Comparison of ENCODE assay signal across 9 mouse cellular contexts in genomic region chr13:96983251-96984126, GRCm38 (mm10). TPM values are rescaled to one million over a fixed set of nuclear protein-coding genes. Genes with fewer than 3 reads are reported as not detected.
DNase-seq lines count a peak whose midpoint lies in the region; ATAC-seq and TF ChIP-seq lines count a peak whose summit lies in the region.
"Had no signal": no experiment of that assay in that cellular context is flagged by ENCODE, and none has a peak within 500 bp of the region (broad histone marks: within the 10 kb centered on the region; RNA-seq: fewer than 3 reads in every experiment).

No protein-coding gene starts in this region.

- no peak overlapping the region for H3K27ac ChIP-seq in forebrain, postnatal 0 days (ENCODE audit: low read depth, low read length)
- no peak overlapping the region for H3K27ac ChIP-seq in forebrain, embryonic 13.5 days
- H3K27ac ChIP-seq in intestine, embryonic 14.5 days (ENCODE audit: low read depth): no peak overlapping the region
- peak overlapping the region; percentile 16; the same call in 1 of the 2 replicates for H3K27ac ChIP-seq in liver, embryonic 14.5 days
- H3K27ac ChIP-seq: layer of hippocampus, adult 2 months had no signal

- no peak for DNase-seq in forebrain, postnatal 0 days
- peak; percentile 50 for DNase-seq in intestine, embryonic 14.5 days (ENCODE audit: low spot score)
- no peak for DNase-seq in liver, embryonic 14.5 days (ENCODE audit: low read depth in 3 of 3, low spot score in 3 of 3)
- DNase-seq in urinary bladder, postnatal 14 days (ENCODE audit: low spot score): no peak
- no peak for DNase-seq in right cerebral cortex, adult 18-20 months
- no peak for DNase-seq in layer of hippocampus, postnatal 36 days

- no peaks in the 10 kb centered on the region for H3K4me1 ChIP-seq in forebrain, postnatal 0 days (ENCODE audit: insufficient read depth)
- no peaks in the 10 kb centered on the region for H3K4me1 ChIP-seq in forebrain, embryonic 13.5 days
- H3K4me1 ChIP-seq in intestine, embryonic 14.5 days (replicated peaks; ENCODE audit: control insufficient read depth, insufficient read depth, low read length): no peaks in the 10 kb centered on the region; the same call in none of the 2 replicates
- peaks cover 0 to 18% of the 10 kb centered on the region in 2 experiments; a peak in 2 of 4 replicates for H3K4me1 ChIP-seq in liver, embryonic 14.5 days (replicated peaks; ENCODE audit: control insufficient read depth in 2 of 2, insufficient read depth in 2 of 2, low read length in 1 of 2)

- 63% methylated on average over 26 of the region's 26 CpGs for WGBS in forebrain, postnatal 0 days
- 64% methylated on average over 26 of the region's 26 CpGs for WGBS in forebrain, embryonic 13.5 days
- WGBS in intestine, embryonic 14.5 days: 49% methylated on average over 26 of the region's 26 CpGs
- WGBS in liver, embryonic 14.5 days (ENCODE audit: insufficient replicate concordance): 7% methylated on average over 26 of the region's 26 CpGs

- H3K4me2 ChIP-seq in forebrain, postnatal 0 days (ENCODE audit: low read depth): no peak overlapping the region
- no peak overlapping the region; the same call in 1 of the 2 replicates for H3K4me2 ChIP-seq in forebrain, embryonic 13.5 days
- H3K4me2 ChIP-seq in intestine, embryonic 14.5 days (ENCODE audit: low read length): peak overlapping the region; percentile 9
- H3K4me2 ChIP-seq in liver, embryonic 14.5 days (ENCODE audit: low read depth): peak overlapping the region; percentile 51

- no peak for ATAC-seq in forebrain, postnatal 0 days
- no peak for ATAC-seq in forebrain, embryonic 13.5 days
- peak; percentile 37 for ATAC-seq in CD4-positive, CD25-positive, alpha-beta regulatory T cell, adult 4 months
- ATAC-seq in intestine, embryonic 14.5 days (replicated peaks; ENCODE audit: low FRiP score, low TSS enrichment, low read depth): no peak
- peak; percentile 73 for ATAC-seq in liver, embryonic 14.5 days (ENCODE audit: insufficient read depth)

- 0 out of 2 replicates have a peak overlapping the region, but pooled peaks have one; percentile 2 for H3K4me3 ChIP-seq in forebrain, postnatal 0 days (ENCODE audit: low read depth, low read length)
- H3K4me3 ChIP-seq in forebrain, embryonic 13.5 days: no peak overlapping the region
- H3K4me3 ChIP-seq in intestine, embryonic 14.5 days (ENCODE audit: low read depth, low read length): no peak overlapping the region
- peak overlapping the region; percentile 14 to 44; a peak in 2 of 4 replicates for H3K4me3 ChIP-seq in liver, embryonic 14.5 days (ENCODE audit: insufficient read depth in 1 of 2, low read depth in 2 of 2, low read length in 2 of 2)
- H3K4me3 ChIP-seq: layer of hippocampus, adult 2 months had no signal

- no peaks in the 10 kb centered on the region for H3K27me3 ChIP-seq in forebrain, postnatal 0 days (ENCODE audit: insufficient read depth, low read length)
- H3K27me3 ChIP-seq in forebrain, embryonic 13.5 days: no peaks in the 10 kb centered on the region
- H3K27me3 ChIP-seq in intestine, embryonic 14.5 days (replicated peaks; ENCODE audit: control insufficient read depth, insufficient read depth, low read length): no peaks in the 10 kb centered on the region
- peaks cover 19% of the 10 kb centered on the region for H3K27me3 ChIP-seq in liver, embryonic 14.5 days (ENCODE audit: control insufficient read depth, insufficient read depth, low read length)

- TF ChIP-seq CTCF in forebrain, postnatal 0 days (IDR thresholded peaks at IDR 0.05; ENCODE audit: low read depth): no peak
- TF ChIP-seq CTCF in liver, embryonic 14.5 days (IDR thresholded peaks at IDR 0.05; ENCODE audit: low read depth): no peak

- TF ChIP-seq EP300 in liver, embryonic 14.5 days (IDR thresholded peaks at IDR 0.05; ENCODE audit: low read depth): no peak

- no peaks in the 10 kb centered on the region for H3K9me3 ChIP-seq in forebrain, postnatal 0 days (ENCODE audit: low read length)
- H3K9me3 ChIP-seq in forebrain, embryonic 13.5 days (replicated peaks): no peaks in the 10 kb centered on the region
- H3K9me3 ChIP-seq in intestine, embryonic 14.5 days (ENCODE audit: control insufficient read depth, low read length): no peaks in the 10 kb centered on the region
- no peaks in the 10 kb centered on the region for H3K9me3 ChIP-seq in liver, embryonic 14.5 days (ENCODE audit: control insufficient read depth, low read length)

- H3K9ac ChIP-seq in forebrain, postnatal 0 days: no peak overlapping the region
- no peak overlapping the region for H3K9ac ChIP-seq in forebrain, embryonic 13.5 days
- no peak overlapping the region for H3K9ac ChIP-seq in intestine, embryonic 14.5 days (ENCODE audit: low read length)
- H3K9ac ChIP-seq in liver, embryonic 14.5 days (replicated peaks): no peak overlapping the region

- H3K36me3 ChIP-seq in forebrain, postnatal 0 days (ENCODE audit: insufficient read depth): no peaks in the 10 kb centered on the region
- no peaks in the 10 kb centered on the region for H3K36me3 ChIP-seq in forebrain, embryonic 13.5 days (ENCODE audit: poor library complexity, severe bottlenecking)
- H3K36me3 ChIP-seq in intestine, embryonic 14.5 days (ENCODE audit: control insufficient read depth, insufficient read depth, low read length): no peaks in the 10 kb centered on the region
- no peaks in the 10 kb centered on the region for H3K36me3 ChIP-seq in liver, embryonic 14.5 days (replicated peaks; ENCODE audit: control insufficient read depth, insufficient read depth, low read depth)

RNA-seq across cellular contexts. Expression of gene 1700029F12Rik, which starts 50.7 kb away (rescaled TPM):
- not detected in 2 replicates for total RNA-seq in forebrain, postnatal 0 days (2014; rRNA removed)
- not detected in 2 replicates for polyA plus RNA-seq in forebrain, postnatal 0 days (2015; fragmentation: Nextera tagmentation; extraction: Ambion mirVana)
- not detected in 2 replicates for polyA plus RNA-seq in forebrain, embryonic 13.5 days (2015; fragmentation: Nextera tagmentation; extraction: Ambion mirVana)
- not detected for polyA plus RNA-seq in CD4-positive, CD25-positive, alpha-beta regulatory T cell, adult 4 months (2017; shearing (Covaris generic))
- polyA plus RNA-seq in intestine, embryonic 14.5 days (2014; fragmentation: Nextera tagmentation; extraction: Ambion mirVana): not detected in 2 replicates
- not detected in 2 replicates for polyA plus RNA-seq in liver, embryonic 14.5 days (2012; rRNA removed)
- not detected in 2 replicates for polyA plus RNA-seq in liver, embryonic 14.5 days (2014; fragmentation: Nextera tagmentation; extraction: Ambion mirVana)
- not detected for total RNA-seq in layer of hippocampus, postnatal 36 days (2021)
- total RNA-seq: layer of hippocampus, adult 2 months had no signal

RNA-seq across cellular contexts. Expression of gene Gcnt4, which starts 59.0 kb away (rescaled TPM):
- total RNA-seq in forebrain, postnatal 0 days (2014; rRNA removed): 0.76 and 0.85 TPM in 2 replicates
- 0.08 and 0.16 TPM in 2 replicates for polyA plus RNA-seq in forebrain, postnatal 0 days (2015; fragmentation: Nextera tagmentation; extraction: Ambion mirVana)
- 0.03 and 0.06 TPM in 2 replicates for polyA plus RNA-seq in forebrain, embryonic 13.5 days (2015; fragmentation: Nextera tagmentation; extraction: Ambion mirVana)
- polyA plus RNA-seq in CD4-positive, CD25-positive, alpha-beta regulatory T cell, adult 4 months (2017; shearing (Covaris generic)): not detected
- 0.44 and 0.45 TPM in 2 replicates for polyA plus RNA-seq in intestine, embryonic 14.5 days (2014; fragmentation: Nextera tagmentation; extraction: Ambion mirVana)
- 0.64 and 0.86 TPM in 2 replicates for polyA plus RNA-seq in liver, embryonic 14.5 days (2012; rRNA removed)
- 0.29 and 0.43 TPM in 2 replicates for polyA plus RNA-seq in liver, embryonic 14.5 days (2014; fragmentation: Nextera tagmentation; extraction: Ambion mirVana)
- total RNA-seq in layer of hippocampus, postnatal 36 days (2021): 1 to 10 TPM; 2.0 to 2.3 TPM

Comparison
In these comparisons a context has a peak if more than half of its experiments do, and no peak if none do; other contexts are left out.
1. H3K4me3 ChIP-seq: peak in forebrain, postnatal 0 days (single experiment) and liver, embryonic 14.5 days (2 of 2); none in forebrain, embryonic 13.5 days (single experiment) and intestine, embryonic 14.5 days (single experiment).
2. ATAC-seq: peak in CD4-positive, CD25-positive, alpha-beta regulatory T cell, adult 4 months (single experiment) and liver, embryonic 14.5 days (single experiment); none in forebrain, postnatal 0 days (single experiment), forebrain, embryonic 13.5 days (single experiment) and intestine, embryonic 14.5 days (single experiment).
3. H3K4me2 ChIP-seq: peak in intestine, embryonic 14.5 days (single experiment) and liver, embryonic 14.5 days (single experiment); none in forebrain, postnatal 0 days (single experiment) and forebrain, embryonic 13.5 days (single experiment).